Mouse (Mus musculus): ENCODE data around the gene Tcf15.

Tcf15 gene

GRCm38 (mm10) chr2:152166257-152166656, 22.9 kb downstream of the Tcf15 start:
- DNase-seq (ENCODE audit: low read depth in 2 of 2, low spot score in 2 of 2), result no peak

GRCm38 (mm10) chr2:152167851-152168290, 24.5 kb downstream of the Tcf15 start:
- DNase-seq (ENCODE audit: low read depth in 2 of 2, low spot score in 2 of 2), result no peak

- DNase-seq (ENCODE audit: low read depth in 2 of 2, low spot score in 2 of 2), result no peak
Measured at GRCm38 (mm10) chr2:152169377-152169776, 26.0 kb downstream of the Tcf15 start.

GRCm38 (mm10) chr2:152174861-152175260, 31.5 kb downstream of the Tcf15 start:
- DNase-seq (ENCODE audit: low read depth in 2 of 2, low spot score in 2 of 2), result no peak

GRCm38 (mm10) chr2:152176659-152177058, 33.3 kb downstream of the Tcf15 start:
- no peak for DNase-seq (ENCODE audit: low read depth in 2 of 2, low spot score in 2 of 2)

GRCm38 (mm10) chr2:152177162-152177805, 33.9 kb downstream of the Tcf15 start:
- no peak for DNase-seq (ENCODE audit: low read depth in 2 of 2, low spot score in 2 of 2)

GRCm38 (mm10) chr2:152177806-152178170, 34.4 kb downstream of the Tcf15 start:
- DNase-seq (ENCODE audit: low read depth in 2 of 2, low spot score in 2 of 2), result no peak

- no peak for DNase-seq (ENCODE audit: low read depth in 2 of 2, low spot score in 2 of 2)
Measured at GRCm38 (mm10) chr2:152178345-152178744, 35.0 kb downstream of the Tcf15 start.

GRCm38 (mm10) chr2:152179301-152179700, 35.9 kb downstream of the Tcf15 start:
- no peak for DNase-seq (ENCODE audit: low read depth in 2 of 2, low spot score in 2 of 2)

GRCm38 (mm10) chr2:152180323-152180722, 37.0 kb downstream of the Tcf15 start:
- no peak for DNase-seq (ENCODE audit: low read depth in 2 of 2, low spot score in 2 of 2)

GRCm38 (mm10) chr2:152187132-152187531, 43.8 kb downstream of the Tcf15 start:
- no peak for DNase-seq (ENCODE audit: low read depth in 2 of 2, low spot score in 2 of 2)

- DNase-seq (ENCODE audit: low read depth in 2 of 2, low spot score in 2 of 2), result no peak
Measured at GRCm38 (mm10) chr2:152189213-152189612, 45.9 kb downstream of the Tcf15 start.

GRCm38 (mm10) chr2:152189640-152190039, 46.3 kb downstream of the Tcf15 start:
- DNase-seq (ENCODE audit: low read depth in 2 of 2, low spot score in 2 of 2), result no peak

- no peak for DNase-seq (ENCODE audit: low read depth in 2 of 2, low spot score in 2 of 2)
Measured at GRCm38 (mm10) chr2:152190161-152190560, 46.8 kb downstream of the Tcf15 start.

- no peak for DNase-seq (ENCODE audit: low read depth in 2 of 2, low spot score in 2 of 2)
Measured at GRCm38 (mm10) chr2:152192591-152193345, 49.4 kb downstream of the Tcf15 start.

- no peak for DNase-seq (ENCODE audit: low read depth in 2 of 2, low spot score in 2 of 2)
Measured at GRCm38 (mm10) chr2:152193346-152193710, 50.0 kb downstream of the Tcf15 start.

- DNase-seq (ENCODE audit: low read depth in 2 of 2, low spot score in 2 of 2), result no peak
Measured at GRCm38 (mm10) chr2:152194586-152194985, 51.2 kb downstream of the Tcf15 start.

GRCm38 (mm10) chr2:152196896-152197295, 53.5 kb downstream of the Tcf15 start:
- no peak for DNase-seq (ENCODE audit: low read depth in 2 of 2, low spot score in 2 of 2)

GRCm38 (mm10) chr2:152197301-152197712, 53.9 kb downstream of the Tcf15 start:
- DNase-seq (ENCODE audit: low read depth in 2 of 2, low spot score in 2 of 2), result peak; percentile 15 to 56
